Mouse (Mus musculus): Measurements from ENCODE around the gene Gm13287. TPM values are rescaled to one million over a fixed set of nuclear protein-coding genes. Genes with fewer than 3 reads are reported as not detected.

Gm13287 gene
- total RNA-seq, 1 experiment from 2014 or later, result not detected

Other genes with a start within 250 kb of the Gm13287 start
- gene Ifna15, start 245.0 kb upstream of the Gm13287 start, total RNA-seq (2023; ENCODE audit: inconsistent age), result not detected in 4 replicates
- not detected in 4 replicates for gene Ifna14, start 231.5 kb upstream of the Gm13287 start, total RNA-seq (2023; ENCODE audit: inconsistent age)
- not detected in 4 replicates for gene Ifna9, start 210.9 kb upstream of the Gm13287 start, total RNA-seq (2023; ENCODE audit: inconsistent age)
- gene Ifna12, start 199.9 kb upstream of the Gm13287 start, total RNA-seq (2023; ENCODE audit: inconsistent age), result not detected in 4 replicates
- not detected in 4 replicates for gene C87499, start 168.8 kb upstream of the Gm13287 start, total RNA-seq (2023; ENCODE audit: inconsistent age)
- gene Ifna13, start 158.8 kb upstream of the Gm13287 start, total RNA-seq (2023; ENCODE audit: inconsistent age), result not detected in 4 replicates
- not detected in 4 replicates for gene Ifna16, start 126.3 kb upstream of the Gm13287 start, total RNA-seq (2023; ENCODE audit: inconsistent age)
- not detected in 4 replicates for gene Ifna2, start 119.3 kb upstream of the Gm13287 start, total RNA-seq (2023; ENCODE audit: inconsistent age)
- not detected in 4 replicates for gene Ifnab, start 111.9 kb upstream of the Gm13287 start, total RNA-seq (2023; ENCODE audit: inconsistent age)
- gene Gm26566, start 81.4 kb upstream of the Gm13287 start, total RNA-seq (2023; ENCODE audit: inconsistent age), result not detected in 4 replicates
- gene Klhl9, start 80.8 kb upstream of the Gm13287 start, total RNA-seq (2023; ENCODE audit: inconsistent age), result 16.1 to 18.8 TPM (median 16.6 TPM) in 4 replicates
- not detected in 4 replicates for gene Gm13271, start 48.4 kb upstream of the Gm13287 start, total RNA-seq (2023; ENCODE audit: inconsistent age)
- not detected in 4 replicates for gene Gm13283, start 43.1 kb upstream of the Gm13287 start, total RNA-seq (2023; ENCODE audit: inconsistent age)
- gene Gm13290, start 29.4 kb upstream of the Gm13287 start, total RNA-seq (2023; ENCODE audit: inconsistent age), result not detected in 4 replicates
- gene Gm13289, start 26.3 kb upstream of the Gm13287 start, total RNA-seq (2023; ENCODE audit: inconsistent age), result not detected in 4 replicates
- gene Gm13272, start 23.4 kb upstream of the Gm13287 start, total RNA-seq (2023; ENCODE audit: inconsistent age), result not detected in 4 replicates
- gene Ifnz, start 21.1 kb upstream of the Gm13287 start, total RNA-seq (2023; ENCODE audit: inconsistent age), result not detected in 4 replicates
- not detected in 4 replicates for gene Gm13276, start 17.5 kb upstream of the Gm13287 start, total RNA-seq (2023; ENCODE audit: inconsistent age)
- gene Gm13277, start 14.6 kb upstream of the Gm13287 start, total RNA-seq (2023; ENCODE audit: inconsistent age), result not detected in 4 replicates
- not detected in 4 replicates for gene Gm13278, start 11.7 kb upstream of the Gm13287 start, total RNA-seq (2023; ENCODE audit: inconsistent age)
- gene Gm13275, start 8.8 kb upstream of the Gm13287 start, total RNA-seq (2023; ENCODE audit: inconsistent age), result not detected in 4 replicates
- gene Gm13279, start 5.9 kb upstream of the Gm13287 start, total RNA-seq (2023; ENCODE audit: inconsistent age), result not detected in 4 replicates
- 0.36 TPM in 1 of 4 replicates, not detected in the others for gene Gm13285, start 3.6 kb upstream of the Gm13287 start, total RNA-seq (2023; ENCODE audit: inconsistent age)
- gene Gm13288, start 2.3 kb downstream of the Gm13287 start, total RNA-seq (2023; ENCODE audit: inconsistent age), result not detected in 4 replicates
- gene Ifna7, start 13.0 kb downstream of the Gm13287 start, total RNA-seq (2023; ENCODE audit: inconsistent age), result not detected in 4 replicates
- gene Ifna11, start 16.7 kb downstream of the Gm13287 start, total RNA-seq (2023; ENCODE audit: inconsistent age), result not detected in 4 replicates
- gene Ifna6, start 24.2 kb downstream of the Gm13287 start, total RNA-seq (2023; ENCODE audit: inconsistent age), result not detected in 4 replicates
- gene Ifna5, start 32.3 kb downstream of the Gm13287 start, total RNA-seq (2023; ENCODE audit: inconsistent age), result not detected in 4 replicates
- not detected in 4 replicates for gene Ifna4, start 38.6 kb downstream of the Gm13287 start, total RNA-seq (2023; ENCODE audit: inconsistent age)
- not detected in 4 replicates for gene Ifna1, start 46.8 kb downstream of the Gm13287 start, total RNA-seq (2023; ENCODE audit: inconsistent age)
- not detected in 4 replicates for gene Ifne, start 76.9 kb downstream of the Gm13287 start, total RNA-seq (2023; ENCODE audit: inconsistent age)

Data from B cell, adult (primary cell).